Mouse (Mus musculus) brain, adult 2 months (tissue): Measurements from ENCODE around the gene Emc3.

ENCODE experiments used
- DNase-seq: peaks from one replicate; pipeline ENCODE4 v3.0.0; 2011; ENCODE audit warnings: low read depth, low spot score

The Emc3 gene

GRCm38 (mm10) chr6:113530932-113531839, at the start of gene Emc3, which contains the start of gene Fancd2:
Gene Emc3, minus strand, starts transcription at chr6:113531652.
Gene Fancd2, plus strand, starts transcription at chr6:113531682.
- peak; percentile 94 for DNase-seq

GRCm38 (mm10) chr6:113579306-113579705, 47.9 kb upstream of the Emc3 start:
- DNase-seq, result no peak

GRCm38 (mm10) chr6:113576044-113576443, 44.6 kb upstream of the Emc3 start:
- peak; percentile 89 for DNase-seq

- DNase-seq, result no peak
Observed at GRCm38 (mm10) chr6:113564557-113564956, 33.1 kb upstream of the Emc3 start.

GRCm38 (mm10) chr6:113559736-113560135, 28.3 kb upstream of the Emc3 start:
- DNase-seq, result peak; percentile 78

GRCm38 (mm10) chr6:113543906-113544481, 12.5 kb upstream of the Emc3 start:
- no peak for DNase-seq

GRCm38 (mm10) chr6:113541610-113542009, 10.2 kb upstream of the Emc3 start:
- no peak for DNase-seq

GRCm38 (mm10) chr6:113534886-113535285, 3.4 kb upstream of the Emc3 start:
- no peak for DNase-seq

- no peak for DNase-seq
Observed at GRCm38 (mm10) chr6:113531840-113532404, 470 bp upstream of the Emc3 start.

- peak; percentile 80 for DNase-seq
Observed at GRCm38 (mm10) chr6:113523420-113523819, 8.0 kb downstream of the Emc3 start.

- no peak for DNase-seq
Observed at GRCm38 (mm10) chr6:113522310-113522709, 9.1 kb downstream of the Emc3 start.

GRCm38 (mm10) chr6:113517434-113518080, 13.9 kb downstream of the Emc3 start:
- no peak for DNase-seq

GRCm38 (mm10) chr6:113514600-113514999, 16.9 kb downstream of the Emc3 start:
- no peak for DNase-seq

GRCm38 (mm10) chr6:113513944-113514343, 17.5 kb downstream of the Emc3 start:
- no peak for DNase-seq

GRCm38 (mm10) chr6:113508947-113509280, 22.5 kb downstream of the Emc3 start:
- peak; percentile 90 for DNase-seq

GRCm38 (mm10) chr6:113508272-113508946, 23.0 kb downstream of the Emc3 start:
- DNase-seq, result no peak

- DNase-seq, result no peak
Observed at GRCm38 (mm10) chr6:113507130-113507529, 24.3 kb downstream of the Emc3 start.

- DNase-seq, result no peak
Observed at GRCm38 (mm10) chr6:113505689-113506088, 25.8 kb downstream of the Emc3 start.

- no peak for DNase-seq
Observed at GRCm38 (mm10) chr6:113502801-113503200, 28.7 kb downstream of the Emc3 start.

GRCm38 (mm10) chr6:113501388-113502084, 29.9 kb downstream of the Emc3 start, which contains the start of gene Prrt3:
Gene Prrt3, minus strand, starts transcription at chr6:113501931.
- peak; percentile 94 for DNase-seq

GRCm38 (mm10) chr6:113499346-113499745, 32.1 kb downstream of the Emc3 start:
- no peak for DNase-seq
